Mouse (Mus musculus) adrenal gland, postnatal 4 days (tissue): ENCODE data around the gene Cmip. TPM values are rescaled to one million over a fixed set of nuclear protein-coding genes. Genes with fewer than 3 reads are reported as not detected.

Experiments used
- DNase-seq, 2 experiments: peaks; one replicate each; pipeline ENCODE4 v3.0.0; 2021 to 2022; ENCODE audit warnings: low spot score in 2 of 2, mixed read lengths in 2 of 2
- total RNA-seq, 2 experiments: library from RNA; stranded (reverse); gene quantifications; 2 replicates each; pipeline ENCODE4 v1.2.3; 2021

Gene Cmip
- total RNA-seq, 2 experiments from 2014 or later, result 120 to 133 TPM

DNA sequence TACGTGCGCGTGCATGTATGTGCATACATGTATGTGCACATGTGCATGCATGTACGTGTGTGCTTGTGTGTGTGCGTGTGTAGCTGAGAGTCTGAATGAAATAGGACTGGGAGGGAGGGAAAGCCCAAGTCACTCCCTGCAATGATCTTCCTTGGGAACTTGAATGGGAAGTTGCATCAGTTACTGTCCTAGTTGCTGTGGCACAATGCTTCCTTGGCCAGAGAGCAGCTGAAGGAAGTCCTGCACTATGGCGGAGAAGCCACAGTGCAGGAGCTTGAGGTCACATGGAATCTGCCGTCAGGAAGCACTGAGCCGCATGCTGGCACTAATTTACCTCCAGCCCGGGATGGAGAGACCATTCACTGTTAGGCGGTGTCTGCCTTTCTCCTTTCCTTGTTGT, 37.9 kb downstream of the Cmip start:
- no peak for DNase-seq

DNA sequence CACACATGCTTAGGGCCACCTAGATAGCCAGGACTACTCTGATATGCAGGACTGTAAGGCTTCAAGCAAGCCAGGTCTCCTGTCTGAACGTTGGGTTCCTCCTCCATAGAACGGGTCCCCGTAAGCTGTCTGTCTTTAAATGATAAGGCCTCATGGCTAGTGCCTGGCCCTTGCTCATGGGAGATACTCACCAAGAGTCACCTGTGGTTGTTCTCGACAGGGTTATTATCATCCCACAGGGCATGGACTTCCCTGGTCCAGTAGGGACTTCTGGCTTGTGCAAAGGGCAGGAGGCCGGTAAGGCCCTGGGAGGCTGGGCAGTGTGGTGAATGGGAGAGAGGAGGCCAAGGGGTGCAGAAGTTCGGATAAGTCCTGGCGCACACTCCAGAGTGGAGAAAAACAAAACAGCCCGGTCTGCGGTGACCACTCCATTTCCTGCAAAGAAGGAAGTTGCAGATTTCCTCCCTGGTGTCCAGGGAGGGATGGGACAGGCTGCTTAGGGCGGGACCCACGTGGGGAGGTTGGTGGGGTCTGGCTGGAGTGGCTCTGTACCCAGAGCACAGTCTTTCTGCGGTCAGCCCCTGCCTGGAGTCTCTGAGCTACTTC, 41.2 kb downstream of the Cmip start:
- DNase-seq, result no peak

DNA sequence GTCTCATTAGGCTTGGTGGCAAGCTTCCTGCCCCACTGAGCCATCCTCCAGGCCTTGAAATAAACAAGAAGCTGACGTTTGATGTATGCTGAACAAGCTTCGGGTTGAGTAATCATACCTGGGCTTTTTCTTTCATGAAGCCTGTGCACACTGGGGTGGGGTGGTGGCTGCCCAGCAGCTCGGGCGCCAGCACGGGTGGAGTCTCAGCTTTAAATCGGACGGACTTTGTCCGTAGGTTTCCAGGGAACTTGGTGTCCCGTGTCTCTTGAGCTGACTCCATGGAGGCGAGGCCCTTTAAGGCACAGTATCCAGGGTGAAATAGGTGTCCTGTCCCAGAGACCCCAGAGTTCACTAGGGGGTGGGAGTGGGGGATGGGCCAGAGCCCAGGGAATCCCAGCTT, 42.3 kb downstream of the Cmip start:
- DNase-seq, result no peak

DNA sequence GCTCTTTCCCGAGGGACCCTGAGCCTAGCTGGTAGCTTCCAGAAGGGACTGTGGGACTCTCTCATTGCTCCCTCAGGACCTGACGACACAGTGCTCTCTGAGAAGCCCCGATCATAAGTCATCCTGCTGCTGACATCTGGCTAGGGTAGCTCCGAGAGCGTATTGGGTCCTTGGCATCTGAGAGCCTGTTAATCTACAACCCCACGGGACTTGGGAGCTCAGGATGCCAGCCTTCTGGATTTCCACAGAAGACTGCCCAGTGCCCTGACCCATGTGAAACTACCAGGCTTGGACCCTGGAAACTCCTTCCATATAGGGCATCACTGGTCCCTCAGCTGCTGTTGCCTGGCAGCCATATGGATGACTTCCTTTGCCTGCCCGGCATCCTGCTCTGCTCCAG, 43.3 kb downstream of the Cmip start:
- no peak for DNase-seq

DNA sequence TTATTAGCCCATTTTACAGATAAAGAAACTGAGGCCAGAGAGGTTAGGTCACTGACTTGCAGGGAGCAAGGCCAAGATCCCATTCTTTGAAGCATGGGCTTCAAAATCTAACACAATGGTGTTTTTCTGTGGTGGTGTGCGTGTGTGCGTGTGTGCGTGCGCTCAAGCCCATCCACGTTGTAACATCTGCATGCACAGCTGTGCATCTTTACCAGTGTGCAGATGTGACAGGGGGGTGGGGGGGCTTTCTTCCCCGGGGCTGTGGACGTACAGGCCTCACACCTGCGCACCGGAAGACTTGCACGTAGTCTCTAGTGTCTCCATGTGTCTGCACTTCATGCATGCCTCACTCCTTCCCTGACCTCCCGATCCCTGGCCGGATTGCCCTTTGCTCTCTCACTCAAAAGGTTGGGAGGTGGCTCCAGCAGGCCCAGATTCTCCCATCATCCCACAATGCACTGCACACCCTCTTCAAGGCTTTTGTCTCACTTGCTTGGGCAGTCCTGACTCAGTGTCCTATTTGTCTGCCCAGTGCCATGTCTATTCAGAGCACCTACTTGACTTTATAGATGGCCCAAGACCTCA, 44.7 kb downstream of the Cmip start:
- no peak for DNase-seq

DNA sequence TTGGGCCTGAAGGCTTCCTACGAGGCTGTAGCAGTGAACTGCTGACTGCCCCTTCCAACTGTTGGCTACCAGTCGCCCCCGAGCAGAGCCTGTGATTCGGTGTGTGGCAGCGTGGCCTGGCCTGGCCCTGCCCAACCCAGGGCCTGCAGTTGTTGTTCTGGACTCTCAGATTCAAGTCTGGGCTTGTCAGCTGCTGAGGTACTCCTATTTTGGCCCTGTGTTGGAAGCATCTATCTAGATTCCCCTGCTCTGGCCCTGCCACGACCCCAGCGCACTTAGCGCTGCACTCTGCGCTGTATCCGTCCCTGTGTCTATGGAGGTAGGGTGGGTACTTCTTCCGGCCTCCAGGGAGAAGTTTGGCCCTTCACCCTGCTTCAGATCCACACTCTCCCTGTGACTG, 45.2 kb downstream of the Cmip start:
- DNase-seq, result no peak

DNA sequence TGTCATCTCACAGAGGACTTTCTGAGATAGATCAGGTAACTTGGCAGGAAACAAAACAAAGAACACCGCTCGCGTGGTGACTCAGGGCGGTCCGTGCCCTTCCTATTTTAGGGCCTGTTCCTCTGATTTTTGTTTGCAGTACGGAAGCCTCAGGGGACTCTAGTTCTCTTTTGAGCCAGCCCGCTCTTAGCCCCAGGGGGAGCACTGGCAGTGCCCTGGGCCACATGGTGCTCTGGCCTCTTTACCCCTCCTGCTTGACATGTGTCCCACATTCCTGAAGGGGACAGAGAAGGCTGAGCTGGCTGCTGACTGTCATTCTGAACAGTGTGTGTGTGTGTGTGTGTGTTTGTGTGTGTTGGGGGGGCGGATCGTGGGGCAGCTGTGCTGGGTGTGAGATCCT, 46.8 kb downstream of the Cmip start:
- no peak for DNase-seq

DNA sequence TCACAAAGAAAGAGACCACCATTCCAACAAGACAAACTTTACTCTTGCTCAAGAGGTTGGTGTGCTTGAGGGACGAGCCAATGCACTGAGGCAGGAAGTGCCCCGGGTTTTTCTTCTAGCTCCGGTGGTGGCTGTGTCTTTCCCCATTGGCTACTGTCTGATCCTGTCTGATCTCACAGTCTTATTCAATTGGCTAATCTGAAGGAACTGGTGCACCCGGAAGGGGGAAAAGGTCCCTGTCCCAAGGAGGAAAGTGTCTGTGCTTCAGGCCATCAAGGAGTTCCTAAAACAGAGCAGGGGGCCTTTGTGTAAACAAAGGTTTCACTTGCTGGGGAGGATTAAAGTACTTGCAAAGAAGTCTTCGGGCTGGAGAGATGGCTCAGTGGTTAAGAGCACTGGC, 48.5 kb downstream of the Cmip start:
- DNase-seq, result no peak

DNA sequence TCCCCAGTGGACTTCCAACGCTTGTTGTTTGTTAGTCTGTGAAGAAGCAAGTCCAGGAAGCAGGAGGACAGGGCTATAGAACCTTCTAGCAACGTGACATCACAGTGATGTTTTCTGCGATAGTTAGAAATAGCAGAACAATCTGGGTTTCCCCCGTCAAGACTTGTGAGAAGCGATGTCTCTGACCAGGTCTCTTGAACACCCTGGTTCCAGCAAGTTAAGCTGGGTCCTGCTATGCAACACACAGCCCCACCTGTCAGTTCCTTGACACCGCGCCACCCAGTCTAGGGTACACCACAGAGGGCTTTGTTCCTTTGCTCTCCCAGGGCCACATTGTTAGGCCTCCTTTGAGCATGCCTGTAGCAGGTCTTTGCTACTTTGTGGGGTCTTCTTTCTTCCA, 49.9 kb downstream of the Cmip start:
- DNase-seq, result no peak

DNA sequence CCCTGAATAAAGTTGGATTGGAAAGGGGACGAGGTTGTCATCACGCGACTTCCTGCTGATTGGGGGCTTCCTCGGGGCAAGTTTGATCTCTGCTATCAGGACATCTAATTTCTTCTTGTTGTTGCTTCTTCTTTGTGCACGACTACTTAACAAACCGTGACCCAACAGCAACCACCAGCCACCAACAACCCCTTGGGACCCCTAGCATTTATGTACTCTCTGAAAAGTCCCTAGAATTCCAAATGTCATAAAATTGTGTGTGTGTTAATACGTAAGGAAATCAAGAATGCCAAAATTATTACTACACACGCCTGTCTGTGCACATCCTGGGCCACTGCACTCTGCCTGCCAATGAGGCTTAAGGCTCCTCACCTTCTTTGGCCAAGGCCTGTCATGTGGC, 50.4 kb downstream of the Cmip start:
- no peak for DNase-seq

DNA sequence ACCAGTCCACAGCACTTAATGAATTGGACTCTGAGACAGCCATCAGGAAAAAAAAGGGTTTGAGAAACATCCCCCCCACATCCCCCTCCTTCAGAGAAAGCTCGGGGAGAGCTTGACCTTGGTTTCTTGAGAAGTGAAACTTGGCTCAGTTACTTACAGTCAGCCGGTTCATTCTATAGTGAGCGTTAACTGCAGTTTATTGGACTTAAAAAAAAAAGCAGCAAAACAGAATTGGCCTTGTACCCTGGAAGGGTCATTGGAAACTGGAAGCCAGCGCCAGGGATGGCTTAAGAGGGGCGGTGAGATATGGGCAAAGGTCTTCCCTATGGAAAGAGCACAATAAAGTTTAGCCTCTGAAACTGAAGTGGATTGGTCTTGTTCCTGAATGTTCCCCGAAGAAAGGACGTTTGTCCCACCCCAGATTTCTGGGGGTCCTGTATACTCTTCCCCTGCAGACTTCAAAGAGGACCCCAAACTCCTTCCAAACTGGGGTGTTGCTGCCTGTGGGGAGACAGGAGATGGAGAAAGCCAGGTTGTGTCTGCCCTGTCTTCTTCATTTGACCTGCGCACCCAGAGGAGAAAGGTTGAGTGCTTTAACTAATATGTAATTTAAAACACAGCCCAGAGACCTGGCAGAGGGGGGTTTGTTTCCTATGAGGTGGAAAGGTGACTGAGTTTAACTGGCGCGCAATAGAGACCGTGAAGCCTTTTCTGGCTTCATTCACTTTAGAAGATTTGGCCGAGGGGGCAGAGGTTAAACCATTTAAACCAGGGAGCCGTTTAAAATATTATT, 51.6 kb downstream of the Cmip start:
- no peak for DNase-seq

DNA sequence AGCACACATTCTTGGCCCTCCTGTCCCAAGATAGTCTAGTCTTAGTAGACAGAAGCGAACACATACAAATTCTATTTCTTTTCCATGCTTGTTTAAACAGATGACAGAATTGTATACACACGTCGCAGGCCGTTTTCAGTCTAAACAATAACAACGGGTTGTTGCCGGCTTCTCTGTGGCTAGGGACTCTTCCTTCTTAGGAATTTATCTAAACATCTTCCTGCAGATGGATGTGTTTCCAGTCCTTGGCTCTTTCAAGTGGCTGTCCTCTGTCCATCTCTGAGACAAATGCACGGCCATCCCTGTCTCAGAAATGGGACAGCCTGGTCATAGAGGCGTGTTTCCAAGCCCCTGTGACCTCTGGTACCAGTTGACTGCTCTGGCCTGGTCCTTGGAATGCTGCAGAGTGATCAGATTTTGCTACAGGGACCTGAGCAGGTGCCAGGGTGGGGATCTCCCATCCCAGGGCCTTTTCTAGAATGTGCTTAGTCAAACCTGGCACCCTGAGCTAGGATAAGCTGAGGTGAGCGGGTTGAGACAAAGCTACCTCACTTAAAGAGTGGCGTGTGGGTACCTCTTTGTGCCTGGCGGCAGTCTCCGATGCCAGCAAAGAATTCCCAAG, 52.9 kb downstream of the Cmip start:
- DNase-seq, result no peak

DNA sequence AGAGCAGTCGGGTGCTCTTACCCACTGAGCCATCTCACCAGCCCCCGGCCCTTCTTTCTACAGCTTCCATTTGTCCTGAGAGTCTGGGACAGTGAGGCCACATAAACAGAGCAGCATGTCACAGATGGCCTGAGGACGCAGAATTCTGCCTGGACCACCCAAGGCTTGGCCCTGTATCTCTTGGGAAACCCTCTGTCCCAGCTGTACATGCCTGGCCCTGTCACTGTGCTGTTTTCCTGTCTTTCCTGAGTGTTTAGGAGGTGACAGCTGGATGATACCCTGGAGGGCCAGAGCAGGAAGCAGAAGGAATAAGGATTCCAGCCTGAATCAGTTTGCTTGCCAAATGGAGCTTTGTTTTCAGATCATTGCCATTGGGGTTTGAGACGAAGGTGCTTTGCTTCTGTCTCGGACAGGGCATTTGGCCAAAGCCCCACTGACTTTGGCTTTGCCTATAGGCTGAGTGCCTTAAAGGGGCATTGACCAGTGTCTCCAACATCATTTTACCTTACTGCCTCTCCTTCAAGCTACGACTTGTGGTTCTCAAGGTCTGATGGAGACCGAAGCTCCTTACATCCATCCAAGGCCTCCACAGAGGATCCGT, 54.2 kb downstream of the Cmip start:
- DNase-seq, result no peak

DNA sequence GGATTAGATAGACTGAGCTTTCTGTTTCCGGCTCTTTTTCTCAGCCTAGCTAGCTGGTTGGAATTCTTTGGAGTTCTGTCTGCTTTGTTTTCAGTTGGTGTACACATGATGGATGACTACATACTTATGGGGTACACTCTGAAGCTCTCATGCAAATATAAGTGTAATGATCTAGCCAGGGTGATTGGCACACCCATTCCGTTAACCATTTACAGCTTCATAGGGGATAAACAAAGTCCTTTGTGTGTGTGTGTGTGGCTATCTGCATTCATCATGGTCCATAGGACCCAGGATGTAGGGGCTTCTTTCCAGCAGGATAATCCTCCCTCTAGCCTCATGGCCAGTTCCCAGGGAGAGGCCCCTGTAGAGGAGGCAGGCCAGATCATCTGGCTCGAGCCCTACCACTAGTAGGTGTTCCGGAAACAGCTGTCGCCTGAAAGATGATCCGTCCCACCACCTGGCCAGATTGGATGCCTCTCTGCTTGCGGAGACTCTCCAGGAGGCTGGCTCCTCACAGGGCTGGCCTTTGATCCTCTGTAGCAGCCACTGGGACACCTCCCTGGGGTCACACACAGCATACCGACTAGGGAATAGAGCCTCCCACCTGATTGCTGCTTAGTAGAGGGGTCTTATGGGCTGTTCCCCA, 57.6 kb downstream of the Cmip start:
- DNase-seq, result no peak

DNA sequence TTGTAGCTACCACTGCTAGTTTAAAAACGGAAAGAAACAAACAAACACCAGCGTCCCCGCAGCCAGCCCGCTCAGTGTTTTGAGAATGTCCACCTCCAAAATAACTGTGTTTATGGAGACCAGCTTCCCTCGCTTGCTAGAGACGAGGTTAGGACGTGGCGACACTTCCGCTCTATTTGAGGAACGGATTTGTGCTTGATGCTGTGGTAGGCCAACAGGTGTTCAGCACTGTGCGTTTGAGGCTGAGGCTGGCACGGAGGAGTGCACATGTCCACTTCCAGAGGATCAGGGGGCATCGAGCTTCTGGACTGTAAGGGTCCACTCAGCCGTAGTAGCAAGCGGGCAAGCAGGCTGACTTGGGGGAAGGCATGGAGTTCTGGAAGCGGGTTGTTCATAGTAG, 58.9 kb downstream of the Cmip start:
- no peak for DNase-seq

DNA sequence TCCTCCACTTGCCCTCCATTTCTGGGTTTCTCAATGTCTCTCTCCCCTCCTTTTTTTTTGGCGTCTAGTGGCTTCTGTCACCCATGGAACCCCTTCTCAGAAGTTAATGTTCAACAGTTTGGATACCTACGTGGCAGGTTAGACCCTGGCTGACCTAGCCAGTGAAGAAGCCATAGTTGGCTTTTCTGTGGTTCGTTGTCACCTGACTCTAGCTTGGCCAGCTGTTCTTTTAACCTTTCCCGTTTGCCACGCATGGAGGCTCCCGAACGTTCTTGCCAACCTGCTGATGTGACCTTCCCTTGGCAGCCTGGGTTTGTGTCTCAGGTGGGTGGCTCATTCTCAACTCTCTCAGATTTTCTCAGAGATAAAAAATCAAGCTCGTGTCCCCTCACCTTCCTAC, 60.6 kb downstream of the Cmip start:
- no peak for DNase-seq

DNA sequence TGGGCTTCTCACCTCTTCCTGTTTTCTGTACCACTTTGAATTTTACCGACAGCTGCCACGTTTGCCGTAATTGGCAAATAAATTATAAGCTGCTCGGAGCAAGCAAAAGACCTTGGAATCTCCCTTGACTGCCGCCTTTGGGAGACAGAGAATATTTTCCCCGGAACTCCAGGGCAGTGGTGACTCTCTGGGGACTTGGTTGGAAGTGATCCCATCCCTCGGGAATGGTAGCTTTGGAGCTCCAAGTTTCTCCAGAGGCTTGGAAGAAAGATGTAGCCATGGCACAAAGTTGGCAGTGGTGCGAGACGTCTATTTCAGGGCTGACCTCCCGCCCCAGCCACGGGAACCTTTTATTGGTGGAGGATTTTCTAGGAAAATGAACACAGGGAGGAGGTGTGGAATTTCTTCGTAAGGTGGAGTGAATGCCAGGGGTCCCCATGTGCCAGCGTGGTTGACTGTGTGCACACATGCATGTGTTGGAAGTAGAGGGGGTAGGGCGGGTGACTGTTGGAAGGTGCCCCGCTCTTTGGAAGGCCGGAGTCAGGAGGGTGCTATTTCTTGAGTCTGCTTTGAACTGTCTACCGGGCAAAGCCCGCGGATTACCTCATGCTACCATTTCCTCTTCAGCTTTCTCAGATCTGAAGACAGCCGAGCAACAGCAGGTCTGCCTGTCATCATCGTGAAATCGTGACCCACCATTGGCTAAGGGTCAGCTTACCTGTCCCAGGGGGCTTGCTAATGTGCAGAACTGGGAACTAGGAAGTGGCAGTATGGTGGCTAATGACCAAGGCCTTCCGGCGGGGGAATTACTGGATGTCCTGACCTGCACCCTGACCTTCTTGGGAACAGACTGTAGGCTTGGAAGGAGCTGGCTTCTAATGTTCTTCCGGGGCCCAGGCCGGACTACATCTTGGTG, 62.3 kb downstream of the Cmip start:
- DNase-seq, result no peak

DNA sequence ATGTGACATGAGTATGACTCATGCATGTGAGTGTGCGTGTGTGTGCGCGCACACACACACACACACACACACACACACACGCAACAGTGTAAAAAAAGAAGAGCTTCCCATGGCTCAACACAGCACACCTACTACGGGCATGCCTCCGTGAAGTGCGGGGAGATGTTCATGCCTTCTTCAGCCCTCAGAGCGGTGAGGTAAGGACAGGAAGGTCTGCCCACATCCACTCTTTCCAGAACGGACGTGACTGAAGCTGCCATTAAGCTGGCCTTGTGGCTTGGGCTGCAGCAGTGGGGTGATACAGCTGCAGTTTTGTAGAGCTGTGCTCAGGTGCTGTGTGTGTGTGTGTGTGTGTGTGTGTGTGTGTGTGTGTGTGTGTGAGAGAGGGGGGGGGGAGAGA, 63.8 kb downstream of the Cmip start:
- DNase-seq, result no peak

DNA sequence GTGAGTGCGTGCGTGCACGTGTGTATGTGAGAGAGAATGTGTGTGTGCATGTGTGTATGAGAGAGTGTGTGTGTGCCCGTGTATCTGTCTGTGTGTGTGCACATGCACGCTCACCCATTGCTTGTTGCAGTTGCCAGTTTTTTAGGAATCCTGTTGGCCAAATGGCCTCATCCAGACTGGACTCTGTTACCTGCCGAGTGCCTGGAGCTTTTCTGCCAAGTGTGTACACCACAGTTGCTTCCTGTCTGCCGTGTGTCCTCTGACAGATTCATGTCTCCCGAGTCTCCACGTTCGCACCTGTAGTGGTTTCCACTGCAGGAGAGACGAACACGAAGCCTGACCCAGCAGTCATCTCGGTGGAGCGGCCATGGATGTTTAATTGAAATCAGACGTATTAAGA, 64.4 kb downstream of the Cmip start:
- DNase-seq, result no peak

DNA sequence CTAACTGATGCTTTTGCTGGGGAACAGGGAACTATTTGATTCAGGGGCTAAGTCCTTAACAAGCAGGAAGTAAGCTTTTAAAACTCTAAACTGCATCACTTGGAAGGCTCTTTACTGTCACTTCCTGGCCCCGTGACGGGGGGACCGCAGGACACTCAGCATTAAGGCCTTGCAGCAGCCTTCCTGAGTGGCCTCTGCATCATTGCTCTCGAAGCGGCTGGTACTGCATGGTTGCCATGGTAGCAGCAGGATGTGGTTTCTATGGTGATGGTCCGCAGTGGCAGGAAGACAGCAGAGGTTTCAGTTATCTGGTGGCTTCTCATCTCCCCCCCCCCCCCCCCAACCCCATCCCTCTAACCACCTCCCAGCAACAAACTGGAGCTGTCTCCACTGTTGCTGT, 65.2 kb downstream of the Cmip start:
- no peak for DNase-seq
